Mouse (Mus musculus): ENCODE measurements around the gene Prr7.

GRCm38 (mm10) chr13:55471819-55472131 lies 7.7 kb downstream of the Prr7 start:
- TF ChIP-seq CTCF (IDR thresholded peaks at IDR 0.05; ENCODE audit: low read depth) (no peak), EP300 (optimal IDR thresholded peaks at IDR 0.05) (no peak)

All from stomach, postnatal 0 days (tissue).